Mouse (Mus musculus) left cerebral cortex, adult 2 months (tissue): ENCODE results near the gene Col5a1. TPM values are rescaled to one million over a fixed set of nuclear protein-coding genes. Genes with fewer than 3 reads are reported as not detected.

Experiments
- DNase-seq, 2 experiments: peaks; one replicate each; pipeline ENCODE4 v3.0.0; 2021 to 2022; ENCODE audit warnings: low spot score in 2 of 2, mixed read lengths in 1 of 2; ENCODE audit errors: extremely low spot score in 1 of 2
- H3K27ac ChIP-seq: fragments of 200-600 bp; 2 replicates; pipeline ENCODE4 v1.8.1; 2022
- H3K4me3 ChIP-seq: fragments of 200-600 bp; 2 replicates; pipeline ENCODE4 v1.8.1; 2022
- CTCF ChIP-seq: fragments of 200-600 bp; IDR thresholded peaks from 2 replicates; pipeline ENCODE4 v1.8.1; 2022; ENCODE audit warnings: antibody characterized with exemption, mild to moderate bottlenecking, moderate library complexity
- intact Hi-C: fragments of 180-260 bp; cut with DNase I; formaldehyde crosslinking; loops from one replicate; pipeline ENCODE4 v1.15.1; 2025
- total RNA-seq, 2 experiments: library from RNA; stranded (reverse); gene quantifications; 2 replicates each; pipeline ENCODE4 v1.2.3; 2021

Col5a1 gene
- total RNA-seq, 2 experiments from 2014 or later = 6.9 to 10.1 TPM

DNA sequence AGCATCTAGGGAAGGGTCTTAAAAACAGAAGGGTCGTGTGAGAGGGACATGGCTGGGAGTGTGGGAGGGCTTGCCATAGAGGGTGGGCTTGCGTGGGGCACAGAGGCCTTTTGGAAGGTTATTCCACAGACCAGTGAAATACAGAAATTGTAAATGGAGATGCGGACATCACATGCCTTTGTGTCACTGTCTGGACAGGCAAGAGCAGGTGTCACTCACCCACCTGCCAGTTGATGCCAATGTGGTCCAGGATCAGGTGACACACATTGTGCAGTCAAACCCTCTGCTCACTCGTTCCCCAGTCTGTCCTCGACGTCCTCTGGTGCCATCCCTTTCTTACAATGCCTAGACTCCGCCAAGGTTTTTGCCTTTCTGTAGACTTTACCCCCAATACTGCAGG lies 160.9 kb downstream of the Col5a1 start:
- Histone ChIP-seq H3K4me3 (no peak overlapping the region), H3K27ac (no peak overlapping the region)
- TF ChIP-seq CTCF = no peak
- no peak for DNase-seq
- intact Hi-C loops = no loop called here

- no peak for TF ChIP-seq CTCF
- no peak for DNase-seq
- intact Hi-C loops = no loop called here
- no peak overlapping the region for H3K4me3 ChIP-seq
- H3K27ac ChIP-seq = no peak overlapping the region
Measured at GRCm38 (mm10) chr2:28059922-28060321, 173.7 kb downstream of the Col5a1 start.

GRCm38 (mm10) chr2:28063711-28064338 lies 177.6 kb downstream of the Col5a1 start:
- no peak overlapping the region for H3K27ac ChIP-seq
- no peak for DNase-seq
- no peak overlapping the region for H3K4me3 ChIP-seq
- intact Hi-C loops = no loop called here
- TF ChIP-seq CTCF = no peak

DNA sequence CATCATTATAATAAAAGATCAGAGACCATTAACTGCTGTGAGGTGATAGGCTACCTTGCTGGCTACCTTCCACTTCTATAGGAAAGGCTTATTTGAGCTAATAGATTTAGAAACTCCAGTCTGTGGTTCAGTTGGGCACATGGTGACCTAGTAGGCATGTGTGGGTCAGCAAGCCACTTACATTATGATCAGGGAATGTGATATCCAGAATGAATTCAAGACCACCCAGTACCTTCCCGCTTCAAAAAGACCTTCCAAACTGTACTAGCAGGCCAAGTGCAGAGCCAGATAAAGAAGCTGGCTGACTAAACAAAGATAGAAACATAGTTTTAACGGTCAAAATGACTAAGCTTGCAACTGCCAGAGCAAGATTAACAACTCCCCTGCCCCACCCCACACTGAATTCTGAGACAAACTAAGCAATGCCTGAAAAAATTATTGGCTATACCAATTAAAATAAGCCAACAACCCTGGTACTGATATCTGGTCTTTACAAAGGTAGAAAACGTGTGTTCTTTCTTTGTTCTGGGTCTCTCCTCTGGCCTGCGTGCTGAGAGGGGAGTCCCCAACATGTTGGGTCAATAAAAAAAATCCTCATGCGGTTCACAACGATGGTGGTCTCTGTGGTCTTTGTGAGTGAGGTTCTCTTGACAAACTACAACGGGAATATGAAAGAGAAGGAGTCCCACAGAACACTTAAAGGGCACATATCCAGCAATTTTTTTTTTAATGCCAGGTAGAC lies 178.3 kb downstream of the Col5a1 start:
- Histone ChIP-seq H3K4me3 (no peak overlapping the region), H3K27ac (no peak overlapping the region)
- intact Hi-C loops = loop anchor here (5.0 kb wide), 2 partner anchors 72 to 238 kb away; no protein-coding TSS in a partner anchor
- TF ChIP-seq CTCF = no peak
- DNase-seq = no peak

- no peak for TF ChIP-seq CTCF
- Histone ChIP-seq H3K4me3 (no peak overlapping the region), H3K27ac (no peak overlapping the region)
- DNase-seq = no peak
- intact Hi-C loops = loop anchor here (5.0 kb wide), 2 partner anchors 73 to 237 kb away; no protein-coding TSS in a partner anchor
Measured at GRCm38 (mm10) chr2:28065081-28065651, 178.9 kb downstream of the Col5a1 start.

DNA sequence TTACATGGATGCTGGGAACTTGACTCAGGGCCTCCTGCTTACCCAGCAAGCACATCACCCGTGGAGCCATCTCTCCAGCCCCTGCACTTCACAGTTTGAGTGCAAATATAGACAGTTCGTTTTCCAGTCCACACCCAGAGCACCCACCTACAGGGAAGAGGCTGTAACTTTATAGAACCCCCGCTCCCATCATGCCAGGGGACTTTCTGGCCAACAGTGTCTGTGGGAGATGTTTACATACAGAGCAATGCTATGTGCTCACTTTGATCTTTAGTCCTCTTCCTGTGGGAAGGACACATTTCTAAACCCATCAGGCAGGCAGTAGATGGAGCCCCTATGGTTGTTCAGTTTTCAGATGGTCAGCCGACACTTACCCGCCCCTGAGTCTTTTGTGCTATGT lies 180.5 kb downstream of the Col5a1 start:
- intact Hi-C loops = loop anchor here (2.0 to 5.0 kb wide), 3 partner anchors 74 to 236 kb away; partner anchors contain the start of gene Olfm1
- DNase-seq = peak in 1 of 2 experiments; percentile 14
- no peak for TF ChIP-seq CTCF

GRCm38 (mm10) chr2:28067175-28067574 lies 180.9 kb downstream of the Col5a1 start:
- DNase-seq = peak; percentile 49 to 54
- no peak; the same call in 1 of the 2 replicates for TF ChIP-seq CTCF
- Histone ChIP-seq H3K27ac (peak overlapping the region; percentile 83), H3K4me3 (no peak overlapping the region)
- intact Hi-C loops = loop anchor here (2.0 to 5.0 kb wide), 3 partner anchors 75 to 235 kb away; partner anchors contain the start of gene Olfm1

More for the DNA sequence above, 180.5 kb downstream of the Col5a1 start:
- Histone ChIP-seq H3K4me3 (no peak overlapping the region), H3K27ac (peak overlapping the region; percentile 83)

DNA sequence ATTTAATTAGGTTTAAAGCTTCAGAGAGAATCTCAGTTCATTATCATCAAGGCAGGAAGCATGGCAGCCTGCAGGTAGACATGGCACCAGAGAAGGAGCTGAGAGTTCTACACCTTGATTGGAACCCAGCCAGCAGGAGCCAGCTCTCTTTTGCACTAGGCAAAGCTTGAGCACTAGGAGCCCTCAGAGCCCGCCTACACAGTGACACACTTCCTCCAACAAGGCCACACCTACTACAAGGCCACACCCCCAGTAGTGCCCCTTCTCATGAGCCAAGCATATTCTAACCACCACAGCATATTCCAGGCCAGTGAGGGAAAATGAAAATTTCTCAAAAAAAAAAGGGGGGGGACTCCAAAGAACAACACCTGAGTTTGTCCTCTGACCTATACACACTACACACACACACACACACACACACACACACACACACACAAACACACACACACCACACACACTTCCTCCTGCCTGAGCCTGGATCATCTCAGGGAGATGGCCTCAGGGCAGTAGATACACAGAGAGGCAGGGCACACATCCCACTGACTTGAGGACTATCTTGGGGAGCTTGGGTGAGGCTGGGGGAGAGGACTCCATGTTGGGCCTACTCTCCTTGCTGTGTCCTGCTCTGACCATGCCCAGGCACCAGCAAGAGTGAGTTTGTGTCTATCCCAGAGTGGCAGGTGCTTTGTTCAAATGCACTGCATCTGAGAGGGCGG lies 181.8 kb downstream of the Col5a1 start:
- intact Hi-C loops = loop anchor here (1.0 to 5.0 kb wide), 7 partner anchors 31 to 345 kb away; partner anchors contain the start of gene Olfm1
- H3K27ac ChIP-seq = peak overlapping the region; percentile 83

DNA sequence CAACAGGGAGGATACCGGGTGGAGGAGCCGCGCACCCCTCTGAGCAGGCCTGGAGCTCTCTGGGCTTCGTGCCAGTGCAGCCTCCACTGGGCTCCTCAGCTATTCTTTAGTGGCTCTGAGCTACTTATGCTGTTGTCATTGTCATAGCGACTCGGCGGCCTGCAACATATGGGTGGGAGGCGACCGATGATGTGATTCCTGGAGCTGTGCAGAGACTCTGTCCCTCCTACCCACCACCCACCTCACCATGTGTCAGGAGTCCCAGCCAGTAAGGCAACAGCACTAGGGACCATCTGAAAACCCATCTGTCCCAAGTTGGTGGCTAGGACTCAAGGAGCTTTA lies 182.3 kb downstream of the Col5a1 start:
- intact Hi-C loops = loop anchor here (1.0 to 5.0 kb wide), 6 partner anchors 31 to 345 kb away; no protein-coding TSS in a partner anchor
- no peak overlapping the region for H3K4me3 ChIP-seq
- peak; percentile 83 to 91 for DNase-seq
- H3K27ac ChIP-seq = peak overlapping the region; percentile 80; the same call in 1 of the 2 replicates
- no peak for TF ChIP-seq CTCF

More for the DNA sequence above, 181.8 kb downstream of the Col5a1 start:
- H3K4me3 ChIP-seq = no peak overlapping the region
- DNase-seq = peak in 1 of 2 experiments; percentile 20
- no peak for TF ChIP-seq CTCF

GRCm38 (mm10) chr2:28075616-28076187 lies 189.5 kb downstream of the Col5a1 start:
- H3K4me3 ChIP-seq = no peak overlapping the region
- no peak for DNase-seq
- H3K27ac ChIP-seq = no peak overlapping the region
- TF ChIP-seq CTCF = no peak
- intact Hi-C loops = no loop called here

DNA sequence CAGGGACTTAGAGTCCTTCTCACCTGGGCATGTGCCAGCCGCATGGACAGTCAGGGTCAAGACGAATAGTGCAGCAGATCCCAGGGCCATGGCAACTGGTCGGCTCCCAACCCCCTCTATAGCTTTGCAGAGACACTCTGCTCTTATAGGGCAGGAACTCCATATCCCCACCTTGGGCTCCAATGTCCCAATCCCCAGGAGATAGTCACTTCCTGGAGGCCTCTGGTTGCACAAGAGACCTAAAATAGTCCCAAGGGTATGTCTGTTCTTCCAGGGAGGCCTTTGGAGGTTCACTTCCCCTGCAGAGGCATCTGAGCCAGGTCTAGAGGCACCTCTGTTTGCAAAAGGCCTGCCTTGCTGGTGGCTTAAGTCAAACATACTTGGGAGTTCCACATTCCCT lies 198.5 kb downstream of the Col5a1 start, which contains the start of gene Fcnb:
TSS of gene Fcnb (minus strand) at position 118 of the 400 bp plus-strand sequence.
- TF ChIP-seq CTCF = no peak
- Histone ChIP-seq H3K4me3 (no peak within 1 kb of the TSS), H3K27ac (no peak within 1 kb of the TSS)
- intact Hi-C loops = no loop called here
- DNase-seq = no peak
